Mouse (Mus musculus) lung, postnatal 14 days (tissue): ENCODE data around the gene H2-Eb1.

Experiments used
- DNase-seq: peaks from one replicate; pipeline ENCODE4 v3.0.0; 2021

The H2-Eb1 gene

DNA sequence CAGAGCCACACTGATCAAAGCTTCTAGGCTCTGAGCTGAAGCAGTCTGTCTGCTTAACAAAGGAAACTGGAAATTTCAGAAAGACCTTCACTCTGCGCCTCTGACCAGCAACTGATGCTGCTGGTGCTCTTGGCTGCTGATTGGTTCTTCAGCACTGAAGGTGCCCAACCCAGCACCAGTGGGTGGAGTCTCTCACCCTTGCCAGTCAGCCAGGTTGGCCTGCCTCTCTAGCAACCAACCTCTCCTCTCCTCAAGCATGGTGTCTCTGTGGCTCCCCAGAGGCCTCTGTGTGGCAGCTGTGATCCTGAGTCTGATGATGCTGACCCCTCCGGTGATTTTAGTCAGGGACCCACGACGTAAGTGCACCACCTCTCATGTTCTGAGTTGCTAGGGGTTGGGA is 19.8 kb downstream of the H2-Eb1 start, which contains the start of gene H2-Eb2:
TSS of gene H2-Eb2 (plus strand) at position 230 of the 400 bp plus-strand sequence.
- no peak for DNase-seq

DNA sequence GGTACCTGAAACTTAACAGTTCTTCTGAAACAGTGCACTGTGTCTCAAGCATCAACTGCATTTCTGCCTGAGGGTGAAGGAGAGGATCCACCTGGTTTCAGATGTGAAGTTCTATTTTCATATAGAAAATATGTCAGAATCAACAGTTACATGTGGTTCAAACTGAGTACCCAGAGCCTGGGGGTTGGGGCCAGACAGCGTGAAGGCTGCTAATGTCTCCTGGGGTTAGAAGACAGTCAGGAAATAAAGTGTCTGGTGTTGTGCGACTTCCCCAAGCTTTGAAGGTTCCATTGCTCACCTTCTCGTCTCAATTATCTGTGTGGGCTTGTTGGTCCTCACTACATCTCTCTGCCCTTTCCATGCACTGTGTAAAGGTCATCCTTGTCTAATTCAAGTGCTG is 20.7 kb downstream of the H2-Eb1 start:
- no peak for DNase-seq

DNA sequence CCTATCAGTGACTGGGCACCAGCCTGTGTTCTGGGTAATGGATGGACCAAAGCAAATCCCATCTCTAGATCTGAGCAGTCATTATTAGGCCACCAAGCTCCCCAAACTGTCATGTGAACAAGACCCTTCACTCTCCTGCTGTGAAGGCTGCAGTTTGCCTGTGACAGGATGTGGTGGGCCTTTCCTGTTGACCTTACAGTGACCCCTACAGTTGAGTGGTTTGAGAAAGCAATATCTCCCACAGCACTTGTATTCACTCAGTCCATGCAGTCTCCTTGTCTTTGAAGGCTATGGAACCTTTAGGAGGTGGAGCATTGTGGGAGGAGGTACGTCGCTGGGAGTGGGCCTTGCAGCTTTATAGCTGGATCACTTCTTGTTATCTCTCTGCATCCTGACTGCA is 24.1 kb downstream of the H2-Eb1 start:
- DNase-seq: no peak

DNA sequence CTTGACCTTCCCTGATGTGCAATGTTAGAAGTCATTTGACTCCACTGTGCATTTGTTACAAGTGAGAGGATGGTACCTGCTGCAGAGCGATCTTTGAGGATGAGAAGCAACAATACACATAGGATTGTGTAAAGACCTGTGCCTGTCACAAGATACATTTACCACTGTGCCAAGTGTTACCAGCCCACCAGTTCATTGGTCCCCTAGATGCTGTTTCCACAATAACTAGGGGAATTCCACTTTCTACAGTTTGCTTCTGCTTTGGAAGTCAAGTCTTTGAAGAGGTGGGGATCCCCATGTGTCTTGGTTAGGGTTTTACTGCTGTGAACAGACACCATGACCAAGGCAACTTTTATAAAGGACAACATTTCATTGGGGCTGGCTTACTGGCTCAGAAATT is 25.5 kb downstream of the H2-Eb1 start:
- no peak for DNase-seq

DNA sequence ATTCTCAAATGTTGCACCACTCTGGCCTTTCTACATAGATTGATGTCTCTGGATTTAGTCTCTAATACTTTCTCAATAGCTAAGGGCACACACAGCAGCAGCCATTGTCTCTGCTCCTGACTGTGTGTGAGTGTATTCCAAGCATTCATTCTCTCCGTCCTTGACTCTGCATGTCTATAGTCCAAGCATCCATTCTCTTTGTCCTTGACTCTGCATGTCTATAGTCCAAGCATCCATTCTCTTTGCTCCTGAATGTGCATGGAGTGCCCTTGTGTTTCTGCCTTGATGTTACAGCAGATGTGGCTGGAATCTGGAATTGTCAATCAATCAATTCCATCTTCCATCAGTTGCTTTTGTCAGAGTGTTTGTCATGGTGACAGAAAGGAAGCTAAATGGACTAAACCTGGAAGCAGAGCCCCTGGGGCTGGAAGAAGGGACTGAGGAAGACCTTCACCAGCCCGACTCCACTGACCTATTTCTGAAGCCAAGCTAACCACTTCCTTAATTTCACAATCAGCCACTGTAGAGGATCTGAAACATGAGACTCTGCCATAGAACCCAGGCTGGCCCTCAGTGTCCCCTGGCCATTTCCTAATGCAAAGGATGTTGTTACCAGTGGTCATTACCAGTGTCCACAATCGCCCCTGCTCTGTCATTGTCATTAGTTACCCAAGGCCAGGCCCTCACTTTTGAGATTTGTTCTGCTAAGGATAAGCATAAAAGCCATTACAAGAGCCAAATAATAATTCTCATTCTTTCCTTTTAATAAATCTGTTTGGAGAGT is 35.1 kb downstream of the H2-Eb1 start:
- no peak for DNase-seq

GRCm38 (mm10) chr17:34344882-34345281 is 39.2 kb downstream of the H2-Eb1 start:
- DNase-seq: no peak

- no peak for DNase-seq
Observed at GRCm38 (mm10) chr17:34345486-34345885, 39.8 kb downstream of the H2-Eb1 start.

- DNase-seq: no peak
Observed at GRCm38 (mm10) chr17:34346041-34346440, 40.4 kb downstream of the H2-Eb1 start.

DNA sequence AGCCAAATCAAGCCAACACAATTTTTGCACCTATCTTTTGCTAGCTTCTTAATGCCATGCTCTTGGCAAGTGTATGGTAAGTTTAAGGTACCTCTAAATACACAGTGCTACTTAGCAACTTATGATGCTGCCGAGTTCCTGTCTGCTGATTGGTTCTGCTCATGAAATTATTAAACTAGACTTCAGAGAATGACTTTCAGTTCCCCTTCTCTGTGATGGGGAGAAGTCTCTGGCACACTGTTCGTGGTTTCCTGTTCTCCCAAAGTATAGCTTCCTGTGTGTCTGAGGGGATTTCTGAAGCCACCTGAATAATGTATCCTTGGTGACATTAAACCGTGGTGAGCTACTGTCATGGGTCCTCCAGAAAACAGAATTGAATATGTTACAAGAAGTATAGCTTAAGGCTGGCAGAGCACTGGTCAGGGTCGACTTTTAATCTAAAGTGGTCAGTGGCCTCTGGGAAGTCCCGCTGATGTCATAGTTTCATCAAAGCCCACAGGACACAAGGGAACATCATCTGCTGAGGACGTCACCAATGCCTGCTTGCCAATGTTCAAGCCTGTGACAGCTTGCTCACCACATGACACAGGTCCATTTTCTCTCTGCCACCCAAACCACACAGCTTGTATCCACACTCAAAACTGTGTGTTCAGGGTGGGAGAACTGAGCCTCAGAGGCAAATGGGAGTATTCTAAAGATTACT is 42.1 kb downstream of the H2-Eb1 start:
- peak; percentile 73 for DNase-seq

DNA sequence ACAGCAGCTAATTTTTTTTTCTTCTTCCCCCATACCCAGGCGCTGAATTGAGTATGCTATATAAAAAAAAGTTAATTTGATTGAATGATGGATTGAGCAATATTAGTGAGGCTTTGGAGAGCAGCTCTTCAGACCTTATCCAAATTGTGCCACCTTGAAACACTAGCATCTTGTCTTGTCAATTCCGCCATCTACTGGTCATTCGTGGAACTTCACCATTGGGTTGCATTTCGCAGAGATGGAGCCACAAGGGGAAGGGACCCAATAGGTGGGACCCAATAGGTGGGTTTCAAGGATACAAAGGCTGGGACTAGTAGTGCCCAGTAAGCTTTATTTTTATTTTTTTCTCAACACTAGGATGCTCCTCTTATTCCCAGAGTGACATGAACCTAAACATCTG is 43.8 kb downstream of the H2-Eb1 start:
- DNase-seq: peak; percentile 87

GRCm38 (mm10) chr17:34354539-34354938 is 48.9 kb downstream of the H2-Eb1 start, which contains the start of gene Btnl2:
Gene Btnl2, plus strand, starts transcription at chr17:34354822.
- no peak for DNase-seq

GRCm38 (mm10) chr17:34354940-34355339 is 49.3 kb downstream of the H2-Eb1 start:
- peak; percentile 19 for DNase-seq

GRCm38 (mm10) chr17:34362954-34363546 is 57.4 kb downstream of the H2-Eb1 start:
- no peak for DNase-seq

GRCm38 (mm10) chr17:34363676-34364310 is 58.1 kb downstream of the H2-Eb1 start:
- no peak for DNase-seq

- DNase-seq: no peak
Observed at GRCm38 (mm10) chr17:34365031-34365430, 59.4 kb downstream of the H2-Eb1 start.
